Mouse (Mus musculus): Measurements from ENCODE around the gene Grm4.

DNA sequence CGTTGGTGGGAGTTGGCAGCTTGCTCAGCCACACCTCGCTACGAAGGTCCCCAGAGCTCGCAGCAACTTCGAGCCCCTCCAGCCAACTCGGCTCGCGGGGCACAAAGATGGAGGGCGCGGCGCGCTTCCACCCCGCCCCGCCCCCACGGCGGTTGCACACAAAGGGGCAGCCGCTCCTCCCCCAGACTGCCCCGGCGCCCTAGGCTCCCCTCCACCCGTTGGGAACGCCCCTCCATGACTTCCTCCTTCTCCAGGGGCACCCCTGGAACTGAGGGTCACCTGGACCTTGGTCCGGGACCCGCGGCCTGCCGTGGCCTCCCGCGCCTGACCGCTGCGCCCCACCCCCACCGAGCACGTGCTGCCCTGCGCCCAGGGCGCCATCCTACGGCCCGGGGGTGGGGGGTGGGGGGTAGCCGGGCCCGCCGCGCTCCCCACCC is 33.9 kb upstream of the Grm4 start:
- TF ChIP-seq CTCF (conservative IDR thresholded peaks at IDR 0.05; ENCODE audit: insufficient read depth, insufficient read length, low read depth, low read length), result no peak
- TF ChIP-seq POLR2A (IDR thresholded peaks at IDR 0.05; ENCODE audit: low read depth, low read length), result no peak

Measured in kidney, adult 2 months (tissue).